In genomic region chr8:118986796-118987195, GRCm38 (mm10) we compare ENCODE assay signal across 15 mouse cellular contexts.
"Had no signal": no experiment of that assay in that cellular context is flagged by ENCODE, and none has a peak within 500 bp of the region (broad histone marks: within the 10 kb centered on the region; RNA-seq: fewer than 3 reads in every experiment).

No protein-coding gene starts in this region.

- H3K27me3 ChIP-seq: neural tube, embryonic 12.5 days; neural tube, embryonic 13.5 days; neural tube, embryonic 15.5 days; stomach, embryonic 15.5 days had no signal

- H3K4me2 ChIP-seq: neural tube, embryonic 12.5 days; neural tube, embryonic 13.5 days; neural tube, embryonic 15.5 days; stomach, embryonic 15.5 days had no signal

- DNase-seq: retina, postnatal 1 day; right cerebral cortex, adult 18-20 months; right cerebral cortex, postnatal 14 days; right cerebral cortex, postnatal 25 days; right cerebral cortex, postnatal 4 days; spleen, adult 18-20 months; thymus, adult 18-20 months; thymus, adult 2 months; thymus, postnatal 14 days; thymus, postnatal 25 days; thymus, postnatal 36 days had no signal

- H3K36me3 ChIP-seq: neural tube, embryonic 12.5 days; neural tube, embryonic 13.5 days; neural tube, embryonic 15.5 days; stomach, embryonic 15.5 days had no signal

- H3K4me3 ChIP-seq: neural tube, embryonic 12.5 days; neural tube, embryonic 13.5 days; neural tube, embryonic 15.5 days; stomach, embryonic 15.5 days had no signal
